Mouse (Mus musculus) forebrain, embryonic 16.5 days (tissue): ENCODE results near the gene C030005K15Rik. TPM values are rescaled to one million over a fixed set of nuclear protein-coding genes. Genes with fewer than 3 reads are reported as not detected.
"Not testable (repeated sequence)": the region's sequence is repeated elsewhere in the genome, so short reads cannot be mapped to it uniquely, and the experiment has no call there.

Source experiments
- ATAC-seq: fragments of 200-750 bp; cut with Nextera tagmentation; 2 replicates; pipeline ENCODE4 v1.8.0; 2017; ENCODE audit warnings: mild to moderate bottlenecking, moderate library complexity
- H3K27ac ChIP-seq: fragments of 300-500 bp; sonication (generic); 2 replicates; pipeline ENCODE4 v1.5.1; 2014; ENCODE audit warnings: low read length, control low read depth
- H3K27me3 ChIP-seq: fragments of 300-500 bp; sonication (generic); replicated peaks from 2 replicates; pipeline ENCODE4 v1.6.1; 2014; ENCODE audit warnings: low read length; ENCODE audit not compliant: control insufficient read depth, insufficient read depth
- H3K36me3 ChIP-seq: fragments of 300-500 bp; sonication (generic); 2 replicates; pipeline ENCODE4 v1.6.1; 2014; ENCODE audit not compliant: control insufficient read depth, insufficient read depth
- H3K4me1 ChIP-seq: fragments of 300-500 bp; sonication (generic); replicated peaks from 2 replicates; pipeline ENCODE4 v1.6.1; 2014; ENCODE audit warnings: low read length; ENCODE audit not compliant: control insufficient read depth, insufficient read depth
- H3K4me2 ChIP-seq: fragments of 300-500 bp; sonication (generic); 2 replicates; pipeline ENCODE4 v1.6.1; 2014; ENCODE audit warnings: mild to moderate bottlenecking, low read length, control low read depth
- H3K4me3 ChIP-seq: fragments of 300-500 bp; sonication (generic); replicated peaks from 2 replicates; pipeline ENCODE4 v1.5.1; 2014; ENCODE audit warnings: mild to moderate bottlenecking, low read length, control low read depth
- H3K9ac ChIP-seq: fragments of 300-500 bp; sonication (generic); replicated peaks from 2 replicates; pipeline ENCODE4 v1.6.1; 2014; ENCODE audit warnings: low read depth, low read length, control low read depth
- H3K9me3 ChIP-seq: fragments of 300-500 bp; sonication (generic); 2 replicates; pipeline ENCODE4 v1.6.1; 2016; ENCODE audit warnings: low read length; ENCODE audit not compliant: control insufficient read depth
- WGBS: fragments of 180-500 bp; shearing (Covaris S2); extraction: QIAGEN DNeasy Blood & Tissue Kit; methylation state at CpG from one replicate; pipeline ENCODE4 v1.1.7; 2014; 5-methylcytosine and 5-hydroxymethylcytosine counted together
- polyA plus RNA-seq: library from polyadenylated mRNA; unstranded; fragments of >200 nt; fragmentation: Nextera tagmentation; extraction: Ambion mirVana; gene quantifications from 2 replicates; pipeline ENCODE4 v1.2.1, GENCODE M21; 2015

C030005K15Rik gene
- polyA plus RNA-seq = not detected in 2 replicates

GRCm38 (mm10) chr10:97726655-97727054, at the start of gene C030005K15Rik:
Gene C030005K15Rik (minus strand): TSS chr10:97726755.
- not testable (repeated sequence) for H3K4me2 ChIP-seq, H3K27ac ChIP-seq, H3K4me1 ChIP-seq, ATAC-seq, H3K36me3 ChIP-seq, H3K27me3 ChIP-seq, H3K4me3 ChIP-seq, H3K9ac ChIP-seq, H3K9me3 ChIP-seq

DNA sequence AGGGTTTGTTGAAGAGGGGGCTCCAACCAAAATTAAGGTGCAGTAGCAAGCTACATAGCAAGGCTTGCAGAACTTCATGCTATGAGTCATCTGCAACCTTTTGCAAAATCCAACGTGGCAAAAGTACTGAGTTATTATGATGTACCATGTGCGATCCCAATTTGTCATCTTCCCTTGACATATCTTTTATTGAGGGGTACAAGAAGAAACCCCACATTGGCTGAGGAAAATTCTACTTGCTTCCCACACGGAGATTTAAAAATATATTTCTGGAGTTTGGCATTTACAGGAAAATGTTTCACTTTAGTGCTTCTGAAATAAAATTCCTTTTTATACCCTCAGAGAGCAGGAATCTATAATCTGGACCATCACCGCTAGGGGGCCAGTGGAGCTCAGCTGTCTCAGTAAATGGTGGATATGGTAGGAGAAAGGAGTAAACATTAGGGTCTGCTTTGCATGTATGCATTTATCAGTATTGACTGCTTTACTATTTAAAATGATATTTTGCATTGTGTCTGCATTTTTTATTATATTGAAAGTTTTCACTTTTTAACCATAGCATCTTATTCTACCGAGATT, 41.7 kb upstream of the C030005K15Rik start:
- no peak for ATAC-seq
- Histone ChIP-seq H3K9me3 (no peaks in the 10 kb centered on the region), H3K9ac (no peak overlapping the region), H3K27ac (no peak overlapping the region), H3K36me3 (no peaks in the 10 kb centered on the region), H3K27me3 (no peaks in the 10 kb centered on the region), H3K4me2 (no peak overlapping the region), H3K4me1 (no peaks in the 10 kb centered on the region), H3K4me3 (no peak overlapping the region)
- WGBS = 64% methylated on average over 5 of the region's 5 CpGs

GRCm38 (mm10) chr10:97753821-97754220, 27.3 kb upstream of the C030005K15Rik start:
- H3K27me3 ChIP-seq = no peaks in the 10 kb centered on the region
- H3K27ac ChIP-seq = no peak overlapping the region
- H3K36me3 ChIP-seq = no peaks in the 10 kb centered on the region
- 56% methylated on average over 4 of the region's 4 CpGs for WGBS
- no peak overlapping the region for H3K4me3 ChIP-seq
- no peak overlapping the region for H3K9ac ChIP-seq
- no peaks in the 10 kb centered on the region for H3K9me3 ChIP-seq
- H3K4me2 ChIP-seq = no peak overlapping the region
- ATAC-seq = no peak
- H3K4me1 ChIP-seq = no peaks in the 10 kb centered on the region

GRCm38 (mm10) chr10:97747231-97747630, 20.7 kb upstream of the C030005K15Rik start:
- Histone ChIP-seq H3K4me1 (no peaks in the 10 kb centered on the region), H3K4me3 (no peak overlapping the region), H3K4me2 (no peak overlapping the region), H3K27me3 (no peaks in the 10 kb centered on the region), H3K9ac (no peak overlapping the region), H3K36me3 (no peaks in the 10 kb centered on the region), H3K9me3 (no peaks in the 10 kb centered on the region), H3K27ac (no peak overlapping the region)
- 82% methylated on average over 3 of the region's 3 CpGs for WGBS
- no peak for ATAC-seq

- WGBS = 68% methylated on average over 1 of the region's 1 CpGs
- Histone ChIP-seq H3K27ac (no peak overlapping the region), H3K9me3 (no peaks in the 10 kb centered on the region), H3K4me1 (no peaks in the 10 kb centered on the region), H3K4me2 (no peak overlapping the region), H3K4me3 (no peak overlapping the region), H3K36me3 (no peaks in the 10 kb centered on the region), H3K27me3 (no peaks in the 10 kb centered on the region), H3K9ac (no peak overlapping the region)
- no peak for ATAC-seq
These were observed 626 bp downstream of the C030005K15Rik start for GRCm38 (mm10) chr10:97725929-97726328.

DNA sequence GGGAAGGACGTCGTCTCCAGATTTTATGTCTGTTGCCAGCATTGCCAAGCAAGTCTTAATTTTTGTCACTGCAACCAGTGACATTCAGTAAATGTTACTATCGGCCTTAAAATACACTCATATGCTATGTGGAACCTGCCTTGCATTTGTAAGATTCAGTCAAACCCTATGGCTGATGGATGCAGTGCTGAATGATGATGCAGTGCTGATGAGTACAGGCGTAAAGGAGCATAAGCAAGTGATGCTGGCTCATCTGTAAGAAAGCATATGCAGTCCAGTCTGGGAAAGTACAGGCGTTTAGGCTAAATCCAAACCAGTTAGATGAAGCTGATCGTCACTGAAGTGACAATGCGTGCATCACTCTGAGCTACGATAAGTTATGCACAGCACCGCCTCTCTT, 3.8 kb downstream of the C030005K15Rik start:
- Histone ChIP-seq H3K4me2 (no peak overlapping the region), H3K4me3 (no peak overlapping the region), H3K9me3 (no peaks in the 10 kb centered on the region), H3K4me1 (peaks cover 5% of the 10 kb centered on the region; the same call in 1 of the 2 replicates), H3K36me3 (no peaks in the 10 kb centered on the region), H3K27ac (no peak overlapping the region), H3K27me3 (no peaks in the 10 kb centered on the region), H3K9ac (no peak overlapping the region)
- no peak for ATAC-seq
- WGBS = 90% methylated on average over 9 of the region's 9 CpGs

GRCm38 (mm10) chr10:97720625-97721024, 5.9 kb downstream of the C030005K15Rik start:
- no peaks in the 10 kb centered on the region for H3K36me3 ChIP-seq
- no peak overlapping the region for H3K4me3 ChIP-seq
- no peaks in the 10 kb centered on the region for H3K27me3 ChIP-seq
- H3K27ac ChIP-seq = no peak overlapping the region
- H3K4me1 ChIP-seq = peaks cover 5% of the 10 kb centered on the region; the same call in 1 of the 2 replicates
- no peaks in the 10 kb centered on the region for H3K9me3 ChIP-seq
- H3K4me2 ChIP-seq = no peak overlapping the region
- H3K9ac ChIP-seq = no peak overlapping the region
- 95% methylated on average over 1 of the region's 1 CpGs for WGBS
- no peak for ATAC-seq

GRCm38 (mm10) chr10:97718021-97718420, 8.5 kb downstream of the C030005K15Rik start:
- Histone ChIP-seq H3K9ac (no peak overlapping the region), H3K4me1 (peaks cover 8% of the 10 kb centered on the region; the same call in 1 of the 2 replicates), H3K4me2 (no peak overlapping the region), H3K9me3 (no peaks in the 10 kb centered on the region), H3K36me3 (no peaks in the 10 kb centered on the region), H3K27ac (no peak overlapping the region), H3K4me3 (no peak overlapping the region), H3K27me3 (no peaks in the 10 kb centered on the region)
- 0 out of 2 replicates have a peak, but pooled peaks have one; percentile 47 for ATAC-seq
- 71% methylated on average over 2 of the region's 2 CpGs for WGBS

GRCm38 (mm10) chr10:97717233-97717632, 9.3 kb downstream of the C030005K15Rik start:
- no peak for ATAC-seq
- WGBS = 86% methylated on average over 1 of the region's 1 CpGs
- no peaks in the 10 kb centered on the region for H3K36me3 ChIP-seq
- no peak overlapping the region for H3K27ac ChIP-seq
- no peaks in the 10 kb centered on the region for H3K27me3 ChIP-seq
- H3K4me1 ChIP-seq = peaks cover 8% of the 10 kb centered on the region; the same call in 1 of the 2 replicates
- no peak overlapping the region for H3K4me3 ChIP-seq
- no peak overlapping the region for H3K4me2 ChIP-seq
- H3K9ac ChIP-seq = no peak overlapping the region
- H3K9me3 ChIP-seq = no peaks in the 10 kb centered on the region
